Mouse (Mus musculus): Measurements from ENCODE around the gene Hnrnpa0.

DNA sequence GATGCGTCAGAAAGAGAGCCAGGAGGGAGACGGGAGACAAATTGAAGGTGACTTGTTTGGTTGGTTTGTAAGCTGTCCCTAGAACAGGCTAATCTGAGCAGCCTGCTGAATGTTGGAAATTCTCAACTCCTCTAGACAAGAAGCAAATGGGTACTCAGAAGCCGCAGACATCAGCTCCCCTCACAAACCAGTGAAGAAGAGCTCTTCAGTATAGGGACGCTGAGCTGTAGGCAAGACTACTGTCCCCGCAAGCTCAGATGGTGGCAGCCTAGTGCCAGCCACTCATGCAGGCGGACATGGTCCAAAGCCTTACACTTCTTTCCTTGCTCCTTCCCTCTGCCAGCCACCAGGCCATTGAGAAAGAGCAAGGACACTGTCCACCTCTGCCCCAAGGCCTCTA, 17.1 kb downstream of the Hnrnpa0 start:
- TF ChIP-seq POLR2A (IDR thresholded peaks at IDR 0.05; ENCODE audit: low read depth, low read length) (no peak), CTCF (IDR thresholded peaks at IDR 0.05; ENCODE audit: extremely low read depth, insufficient read depth, insufficient read length, insufficient replicate concordance) (no peak)
